Mouse (Mus musculus): ENCODE results near the gene Dgkh. TPM values are rescaled to one million over a fixed set of nuclear protein-coding genes. Genes with fewer than 3 reads are reported as not detected.

Dgkh gene
- total and polyA plus RNA-seq, 2 experiments from 2014 or later: 2.7 to 16.2 TPM

- 85% methylated on average over 14 of the region's 14 CpGs for WGBS
Measured at GRCm38 (mm10) chr14:78635612-78636400, 96.8 kb downstream of the Dgkh start.

GRCm38 (mm10) chr14:78632747-78633146, 99.8 kb downstream of the Dgkh start:
- DNase-seq (peak; percentile 50), ATAC-seq (peak; percentile 88)
- Histone ChIP-seq H3K4me2 (ENCODE audit: low read depth) (no peak overlapping the region), H3K4me1 (ENCODE audit: insufficient read depth) (no peaks in the 10 kb centered on the region), H3K4me3 (ENCODE audit: low read depth, low read length) (no peak overlapping the region), H3K9ac (no peak overlapping the region), H3K36me3 (ENCODE audit: insufficient read depth) (no peaks in the 10 kb centered on the region), H3K27ac (ENCODE audit: low read depth, low read length) (peak overlapping the region; percentile 41; the same call in 1 of the 2 replicates), H3K9me3 (ENCODE audit: low read length) (no peaks in the 10 kb centered on the region), H3K27me3 (ENCODE audit: insufficient read depth, low read length) (no peaks in the 10 kb centered on the region)
- 70% methylated on average over 6 of the region's 6 CpGs for WGBS
- no peak for TF ChIP-seq CTCF (IDR thresholded peaks at IDR 0.05; ENCODE audit: low read depth)

More at GRCm38 (mm10) chr14:78635612-78636400, 96.8 kb downstream of the Dgkh start:
- H3K36me3 ChIP-seq (ENCODE audit: insufficient read depth): no peaks in the 10 kb centered on the region
- H3K4me3 ChIP-seq (ENCODE audit: low read depth, low read length): no peak overlapping the region
- ATAC-seq (no peak), DNase-seq (no peak)
- no peaks in the 10 kb centered on the region for H3K9me3 ChIP-seq (ENCODE audit: low read length)
- H3K27ac ChIP-seq (ENCODE audit: low read depth, low read length): no peak overlapping the region
- H3K4me2 ChIP-seq (ENCODE audit: low read depth): no peak overlapping the region
- H3K27me3 ChIP-seq (ENCODE audit: insufficient read depth, low read length): no peaks in the 10 kb centered on the region
- TF ChIP-seq CTCF (IDR thresholded peaks at IDR 0.05; ENCODE audit: low read depth): no peak
- H3K9ac ChIP-seq: no peak overlapping the region
- H3K4me1 ChIP-seq (ENCODE audit: insufficient read depth): no peaks in the 10 kb centered on the region

- H3K36me3 ChIP-seq (ENCODE audit: insufficient read depth): no peaks in the 10 kb centered on the region
- H3K4me1 ChIP-seq (ENCODE audit: insufficient read depth): no peaks in the 10 kb centered on the region
- DNase-seq (no peak), ATAC-seq (no peak)
- no peak overlapping the region for H3K9ac ChIP-seq
- no peak overlapping the region for H3K27ac ChIP-seq (ENCODE audit: low read depth, low read length)
- 95% methylated on average over 4 of the region's 4 CpGs for WGBS
- TF ChIP-seq CTCF (IDR thresholded peaks at IDR 0.05; ENCODE audit: low read depth): no peak
- H3K4me3 ChIP-seq (ENCODE audit: low read depth, low read length): no peak overlapping the region
- H3K9me3 ChIP-seq (ENCODE audit: low read length): no peaks in the 10 kb centered on the region
- no peak overlapping the region for H3K4me2 ChIP-seq (ENCODE audit: low read depth)
- H3K27me3 ChIP-seq (ENCODE audit: insufficient read depth, low read length): no peaks in the 10 kb centered on the region
Measured at GRCm38 (mm10) chr14:78630923-78631875, 101.4 kb downstream of the Dgkh start.

- Histone ChIP-seq H3K4me2 (ENCODE audit: low read depth) (no peak overlapping the region), H3K9ac (no peak overlapping the region), H3K27me3 (ENCODE audit: insufficient read depth, low read length) (no peaks in the 10 kb centered on the region), H3K4me1 (ENCODE audit: insufficient read depth) (no peaks in the 10 kb centered on the region), H3K4me3 (ENCODE audit: low read depth, low read length) (no peak overlapping the region), H3K27ac (ENCODE audit: low read depth, low read length) (no peak overlapping the region), H3K36me3 (ENCODE audit: insufficient read depth) (no peaks in the 10 kb centered on the region), H3K9me3 (ENCODE audit: low read length) (no peaks in the 10 kb centered on the region)
- ATAC-seq (no peak), DNase-seq (no peak)
- TF ChIP-seq CTCF (IDR thresholded peaks at IDR 0.05; ENCODE audit: low read depth): no peak
- 89% methylated on average over 21 of the region's 21 CpGs for WGBS
Measured at GRCm38 (mm10) chr14:78627516-78628275, 104.9 kb downstream of the Dgkh start.

GRCm38 (mm10) chr14:78618883-78619295, 113.7 kb downstream of the Dgkh start:
- ATAC-seq: peak; percentile 42
- 0 out of 2 replicates have a peak overlapping the region, but pooled peaks have one; percentile 1 for H3K27ac ChIP-seq (ENCODE audit: low read depth, low read length)
- H3K27me3 ChIP-seq (ENCODE audit: insufficient read depth, low read length): no peaks in the 10 kb centered on the region
- peaks cover 16% of the 10 kb centered on the region; the same call in 1 of the 2 replicates for H3K36me3 ChIP-seq (ENCODE audit: insufficient read depth)
- H3K4me2 ChIP-seq (ENCODE audit: low read depth): no peak overlapping the region
- no peak overlapping the region for H3K4me3 ChIP-seq (ENCODE audit: low read depth, low read length)
- no peaks in the 10 kb centered on the region for H3K9me3 ChIP-seq (ENCODE audit: low read length)
- H3K9ac ChIP-seq: no peak overlapping the region
- H3K4me1 ChIP-seq (ENCODE audit: insufficient read depth): no peaks in the 10 kb centered on the region
- 56% methylated on average over 9 of the region's 9 CpGs for WGBS
- TF ChIP-seq CTCF (IDR thresholded peaks at IDR 0.05; ENCODE audit: low read depth): no peak
- DNase-seq: no peak

- peak; percentile 64 for ATAC-seq
- DNase-seq: peak; percentile 34
- no peak overlapping the region for H3K4me3 ChIP-seq (ENCODE audit: low read depth, low read length)
Measured at GRCm38 (mm10) chr14:78613569-78613968, 119.0 kb downstream of the Dgkh start.

More at GRCm38 (mm10) chr14:78613569-78613968, 119.0 kb downstream of the Dgkh start:
- TF ChIP-seq CTCF (IDR thresholded peaks at IDR 0.05; ENCODE audit: low read depth): peak; percentile 65
- Histone ChIP-seq H3K9me3 (ENCODE audit: low read length) (no peaks in the 10 kb centered on the region), H3K36me3 (ENCODE audit: insufficient read depth) (peaks cover 6% of the 10 kb centered on the region), H3K9ac (no peak overlapping the region), H3K27me3 (ENCODE audit: insufficient read depth, low read length) (no peaks in the 10 kb centered on the region), H3K4me2 (ENCODE audit: low read depth) (no peak overlapping the region), H3K4me1 (ENCODE audit: insufficient read depth) (no peaks in the 10 kb centered on the region), H3K27ac (ENCODE audit: low read depth, low read length) (no peak overlapping the region)
- 72% methylated on average over 5 of the region's 5 CpGs for WGBS

All from forebrain, postnatal 0 days (tissue).